In the genomic region with DNA sequence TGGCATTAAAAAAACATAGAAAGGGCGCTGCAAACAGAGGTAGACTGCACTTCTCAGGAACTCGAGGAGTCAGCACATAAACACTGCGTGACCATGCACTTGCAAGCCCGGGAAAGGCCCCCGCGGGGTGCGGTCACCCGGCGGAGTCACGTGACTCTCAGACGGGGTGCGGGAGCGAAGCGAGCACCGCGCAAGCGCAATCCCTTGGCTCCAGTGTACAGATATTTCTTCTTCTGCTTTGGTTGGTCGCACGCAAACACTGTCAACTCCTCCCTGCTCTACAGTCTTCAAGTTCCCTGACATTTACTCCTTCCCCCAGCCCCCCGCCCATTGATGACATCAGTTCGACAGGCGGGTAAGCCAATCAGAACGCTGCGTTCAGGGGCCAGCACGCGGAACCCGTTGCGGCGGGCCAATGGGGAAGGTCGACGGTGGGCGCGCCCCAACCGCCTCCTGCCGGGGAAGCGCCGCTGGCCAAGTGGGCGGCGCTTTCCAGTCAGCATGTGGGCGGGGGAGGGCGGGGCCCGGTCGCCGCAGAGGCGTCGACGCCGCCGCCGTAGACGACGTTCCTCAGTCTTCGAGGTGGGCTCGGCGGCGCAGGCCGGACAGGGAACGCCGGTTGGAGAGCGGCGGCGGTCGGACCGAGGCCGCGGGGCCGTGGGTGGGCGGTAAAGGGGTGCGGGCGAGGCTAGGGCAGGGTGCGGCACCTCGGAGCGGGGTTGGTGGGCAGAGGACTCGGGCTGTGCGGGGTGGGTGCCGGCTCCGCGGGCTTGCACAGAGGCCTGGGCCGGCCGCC, we compare ENCODE assay signal across 1 mouse cellular context.
TF ChIP-seq lines count a peak whose summit lies in the region.

Gene 1810013L24Rik, plus strand, starts transcription at position 537 of the 796 bp plus-strand sequence.

TF ChIP-seq in myocyte, 11 proteins besides CTCF, POLR2A, EP300 and RAD21 (continued from another document):
- peak in 1 of 3 experiments; percentile 3 for TF ChIP-seq MYOG (IDR thresholded peaks at IDR 0.05; ENCODE audit: control insufficient read depth in 1 of 3, insufficient read depth in 1 of 3, insufficient read length in 2 of 3, low read depth in 2 of 3)
- TF ChIP-seq CEBPB (IDR thresholded peaks at IDR 0.05; ENCODE audit: insufficient read depth, poor library complexity, severe bottlenecking), result no peak
- TF ChIP-seq USF1 (IDR thresholded peaks at IDR 0.05; ENCODE audit: low read depth), result peak; percentile 93
